Mouse (Mus musculus) forebrain, embryonic 14.5 days (tissue): ENCODE data around the gene Ms4a4d. TPM values are rescaled to one million over a fixed set of nuclear protein-coding genes. Genes with fewer than 3 reads are reported as not detected.
"Not testable (repeated sequence)": the region's sequence is repeated elsewhere in the genome, so short reads cannot be mapped to it uniquely, and the experiment has no call there.

Experiments
- ATAC-seq: fragments of 200-750 bp; cut with Nextera tagmentation; 2 replicates; pipeline ENCODE4 v1.8.0; 2017; ENCODE audit warnings: mild to moderate bottlenecking, moderate library complexity
- DNase-seq: peaks from one replicate; pipeline ENCODE4 v3.0.0-alpha.2; 2015; ENCODE audit warnings: low spot score
- H3K27ac ChIP-seq: fragments of 300-500 bp; sonication (generic); 2 replicates; pipeline ENCODE4 v1.5.1; 2014; ENCODE audit warnings: low read depth, mild to moderate bottlenecking, control low read depth, low read length, moderate library complexity
- H3K27me3 ChIP-seq: fragments of 300-500 bp; sonication (generic); replicated peaks from 2 replicates; pipeline ENCODE4 v1.6.1; 2014; ENCODE audit warnings: low read length, control low read depth, mixed read lengths; ENCODE audit not compliant: control insufficient read depth, insufficient read depth
- H3K36me3 ChIP-seq: fragments of 300-500 bp; sonication (generic); 2 replicates; pipeline ENCODE4 v1.6.1; 2014; ENCODE audit warnings: low read length, control low read depth; ENCODE audit not compliant: control insufficient read depth, insufficient read depth
- H3K4me1 ChIP-seq: fragments of 300-500 bp; sonication (generic); 2 replicates; pipeline ENCODE4 v1.6.1; 2014; ENCODE audit warnings: antibody characterized with exemption, low read length, control low read depth; ENCODE audit not compliant: control insufficient read depth, insufficient read depth
- H3K4me2 ChIP-seq: fragments of 300-500 bp; sonication (generic); 2 replicates; pipeline ENCODE4 v1.6.1; 2014; ENCODE audit warnings: mild to moderate bottlenecking, control low read depth, low read length
- H3K4me3 ChIP-seq: fragments of 300-500 bp; sonication (generic); 2 replicates; pipeline ENCODE4 v1.5.1; 2014; ENCODE audit warnings: low read depth, low read length, control low read depth
- H3K9ac ChIP-seq: fragments of 300-500 bp; sonication (generic); 2 replicates; pipeline ENCODE4 v1.6.1; 2014; ENCODE audit warnings: mild to moderate bottlenecking, low read length, control low read depth, moderate library complexity
- H3K9me3 ChIP-seq: fragments of 300-500 bp; sonication (generic); replicated peaks from 2 replicates; pipeline ENCODE4 v1.6.1; 2016; ENCODE audit warnings: low read length, control low read depth, mixed read lengths; ENCODE audit not compliant: control insufficient read depth
- WGBS: fragments of 180-500 bp; shearing (Covaris S2); extraction: QIAGEN DNeasy Blood & Tissue Kit; methylation state at CpG from one replicate; pipeline ENCODE4 v1.1.7; 2014; 5-methylcytosine and 5-hydroxymethylcytosine counted together
- polyA plus RNA-seq: library from polyadenylated mRNA; unstranded; fragments of >200 nt; fragmentation: Nextera tagmentation; extraction: Ambion mirVana; gene quantifications from 2 replicates; pipeline ENCODE4 v1.2.1, GENCODE M21; 2014

The Ms4a4d gene
- polyA plus RNA-seq, 1 experiment from 2014 or later = not detected

DNA sequence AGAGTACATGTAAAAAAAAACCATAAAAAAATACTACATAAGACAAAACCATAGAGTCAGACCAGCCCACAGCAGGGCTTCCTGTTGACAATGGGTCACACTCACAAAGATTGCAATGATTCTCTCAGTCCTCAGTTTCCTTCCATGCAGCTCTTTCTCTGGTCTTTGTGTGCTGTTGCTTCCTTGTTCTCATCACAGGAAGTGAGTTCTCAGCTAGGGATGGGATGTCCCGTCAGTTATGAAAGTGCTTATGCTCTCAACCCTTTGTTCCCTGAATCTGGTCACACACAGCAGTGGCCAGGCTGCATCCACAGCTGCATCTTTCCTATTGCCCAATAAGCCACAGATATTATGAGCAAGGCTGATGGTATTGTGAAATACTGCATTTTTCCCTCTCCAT, 23.1 kb upstream of the Ms4a4d start:
- 81% methylated on average over 1 of the region's 1 CpGs for WGBS
- H3K36me3 ChIP-seq = no peaks in the 10 kb centered on the region
- H3K27ac ChIP-seq = no peak overlapping the region
- H3K4me1 ChIP-seq = no peaks in the 10 kb centered on the region
- H3K4me2 ChIP-seq = no peak overlapping the region
- DNase-seq = no peak
- no peak overlapping the region for H3K9ac ChIP-seq
- H3K27me3 ChIP-seq = no peaks in the 10 kb centered on the region
- no peak overlapping the region for H3K4me3 ChIP-seq
- no peaks in the 10 kb centered on the region for H3K9me3 ChIP-seq
- no peak for ATAC-seq

DNA sequence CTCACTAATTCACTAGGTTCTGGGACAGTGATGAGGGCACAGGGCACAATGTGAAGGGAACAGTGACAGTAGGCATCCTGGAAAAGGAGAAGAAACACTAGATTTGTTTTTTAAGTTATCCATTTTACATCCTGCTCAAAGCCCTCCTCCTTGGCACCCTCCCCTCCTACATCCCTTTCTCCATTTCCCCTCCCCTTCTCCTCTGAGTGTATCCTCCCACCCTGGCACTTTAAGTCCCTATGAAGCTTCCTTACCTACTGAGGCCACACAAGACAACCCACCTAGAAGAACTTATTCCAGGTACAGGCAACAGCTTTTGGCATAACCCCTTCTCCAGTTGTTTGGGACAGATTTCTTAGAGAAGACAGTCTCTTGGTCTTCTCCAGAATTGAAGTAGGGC, 20.4 kb upstream of the Ms4a4d start, which contains the start of gene Ms4a6b:
TSS of gene Ms4a6b (plus strand) at position 267 of the 400 bp plus-strand sequence.
- Histone ChIP-seq H3K9me3 (no peaks in the 10 kb centered on the region), H3K4me2 (no peak within 1 kb of the TSS), H3K27ac (no peak within 1 kb of the TSS), H3K4me1 (no peaks in the 10 kb centered on the region), H3K9ac (no peak within 1 kb of the TSS), H3K4me3 (no peak within 1 kb of the TSS), H3K36me3 (no peaks in the 10 kb centered on the region), H3K27me3 (no peaks in the 10 kb centered on the region)
- no peak for ATAC-seq
- no peak for DNase-seq

DNA sequence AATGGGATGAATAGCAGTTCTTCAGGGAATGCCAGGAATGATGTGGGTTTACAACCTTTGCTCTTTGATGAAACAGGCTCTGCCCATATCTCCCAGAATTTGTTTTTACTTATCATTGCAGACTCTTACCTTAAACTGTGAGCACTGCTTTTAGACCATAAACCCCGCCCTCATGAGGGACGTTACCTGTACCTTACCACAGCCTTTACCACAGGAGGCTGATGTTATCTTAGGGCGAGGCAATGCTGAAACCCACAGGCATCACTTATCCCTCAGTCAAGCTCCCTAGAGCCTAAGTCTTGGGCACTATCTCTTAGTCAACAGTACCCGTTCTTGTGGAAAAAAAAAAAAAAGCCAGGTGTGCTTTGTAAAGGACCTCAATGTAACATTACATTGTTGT, 19.8 kb upstream of the Ms4a4d start:
- Histone ChIP-seq H3K27me3 (no peaks in the 10 kb centered on the region), H3K4me3 (no peak overlapping the region), H3K27ac (no peak overlapping the region), H3K9ac (no peak overlapping the region), H3K9me3 (no peaks in the 10 kb centered on the region), H3K4me2 (no peak overlapping the region), H3K36me3 (no peaks in the 10 kb centered on the region), H3K4me1 (no peaks in the 10 kb centered on the region)
- 76% methylated on average over 4 of the region's 4 CpGs for WGBS
- ATAC-seq (no peak), DNase-seq (no peak)

DNA sequence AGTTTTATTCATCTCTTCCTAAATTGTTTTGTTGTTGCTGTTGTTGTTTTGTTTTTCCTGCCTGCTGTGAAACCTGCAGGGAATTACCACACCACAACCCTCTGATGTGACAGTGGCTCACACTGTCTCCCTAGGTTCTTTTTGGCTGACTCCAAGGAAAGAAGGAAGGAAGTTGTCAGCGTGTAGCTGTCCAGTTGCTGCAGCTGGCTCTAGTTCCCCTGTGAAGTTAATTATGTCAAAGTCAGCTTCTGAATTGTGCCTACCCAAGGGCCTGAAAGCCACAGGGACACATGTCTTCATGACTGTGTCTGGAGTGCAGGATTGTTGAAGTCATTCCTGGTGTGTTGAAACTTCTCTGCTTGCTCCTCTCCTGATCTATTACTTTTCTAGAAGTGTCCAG, 19.2 kb upstream of the Ms4a4d start:
- H3K4me2 ChIP-seq, H3K4me1 ChIP-seq, ATAC-seq, H3K9ac ChIP-seq, H3K4me3 ChIP-seq, DNase-seq, H3K9me3 ChIP-seq, H3K27ac ChIP-seq, H3K36me3 ChIP-seq, H3K27me3 ChIP-seq: not testable (repeated sequence)
- 91% methylated on average over 1 of the region's 1 CpGs for WGBS

DNA sequence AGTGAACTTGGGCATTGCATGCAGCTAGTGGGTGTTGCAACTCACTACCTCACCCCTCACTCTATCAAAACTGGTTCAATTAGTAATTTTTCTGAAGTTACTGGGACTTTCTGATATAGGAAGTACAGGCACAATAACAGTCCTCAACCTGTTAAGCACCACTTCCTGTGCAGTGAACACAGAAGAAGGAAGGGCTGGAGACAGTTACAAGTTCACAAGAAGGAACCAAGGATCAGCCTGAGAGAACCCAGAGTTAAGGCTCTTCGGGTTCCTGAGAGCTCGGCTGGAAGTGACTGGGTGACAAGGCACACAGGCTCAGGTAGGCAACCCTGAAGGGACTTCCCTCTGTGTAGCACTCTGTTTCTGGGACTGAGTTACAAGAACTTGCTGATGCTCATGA, 18.2 kb upstream of the Ms4a4d start:
- not testable (repeated sequence) for DNase-seq, H3K9me3 ChIP-seq, H3K9ac ChIP-seq, H3K27me3 ChIP-seq, H3K4me1 ChIP-seq, H3K4me2 ChIP-seq, H3K4me3 ChIP-seq, H3K27ac ChIP-seq, H3K36me3 ChIP-seq, ATAC-seq
- WGBS = 94% methylated on average over 2 of the region's 2 CpGs

DNA sequence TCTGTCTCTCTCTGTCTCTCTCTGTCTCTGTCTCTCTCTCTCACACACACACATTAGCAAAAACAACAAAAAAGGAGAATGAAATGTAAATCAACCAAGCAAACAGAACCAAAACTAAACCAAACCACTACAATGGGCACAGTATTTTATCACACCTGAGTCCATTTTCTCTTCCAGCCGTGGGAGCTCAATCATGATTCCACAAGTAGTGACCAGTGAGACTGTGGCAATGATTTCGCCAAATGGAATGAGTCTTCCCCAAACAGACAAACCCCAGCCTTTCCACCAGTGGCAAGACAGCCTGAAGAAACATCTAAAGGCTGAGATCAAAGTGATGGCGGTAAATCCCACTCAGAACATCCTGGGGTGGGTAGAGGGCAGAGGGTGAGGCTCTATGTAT, 16.5 kb upstream of the Ms4a4d start:
- ATAC-seq (no peak), DNase-seq (no peak)
- 92% methylated on average over 3 of the region's 3 CpGs for WGBS
- Histone ChIP-seq H3K9me3 (no peaks in the 10 kb centered on the region), H3K27me3 (no peaks in the 10 kb centered on the region), H3K4me1 (no peaks in the 10 kb centered on the region), H3K36me3 (no peaks in the 10 kb centered on the region), H3K4me2 (no peak overlapping the region), H3K9ac (no peak overlapping the region), H3K27ac (no peak overlapping the region), H3K4me3 (no peak overlapping the region)

DNA sequence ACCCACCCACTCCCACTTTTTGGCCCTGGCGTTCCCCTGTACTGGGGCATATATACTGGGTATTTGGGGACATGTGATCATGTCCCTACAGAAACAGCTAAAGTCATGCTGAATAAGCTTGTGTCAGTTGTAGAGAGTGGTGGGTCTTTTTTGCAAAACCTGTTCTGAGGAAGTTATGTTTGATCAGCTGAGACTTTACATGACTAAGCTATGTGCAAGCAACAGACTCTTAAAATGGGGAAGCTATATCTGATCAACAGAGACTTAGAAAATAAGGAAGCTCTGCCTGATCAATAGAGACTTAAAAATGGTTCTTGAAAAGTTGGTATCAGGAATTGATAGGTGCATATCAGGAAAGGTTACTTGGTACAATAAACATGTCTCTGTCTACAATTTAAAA, 3.2 kb upstream of the Ms4a4d start:
- H3K9me3 ChIP-seq = no peaks in the 10 kb centered on the region
- H3K4me2 ChIP-seq = no peak overlapping the region
- H3K4me3 ChIP-seq = no peak overlapping the region
- H3K27ac ChIP-seq = no peak overlapping the region
- no peaks in the 10 kb centered on the region for H3K36me3 ChIP-seq
- whole genome bisulfite sequencing = 67% methylated on average over 1 of the region's 1 CpGs
- H3K4me1 ChIP-seq = no peaks in the 10 kb centered on the region
- H3K27me3 ChIP-seq = no peaks in the 10 kb centered on the region
- ATAC-seq = no peak
- no peak overlapping the region for H3K9ac ChIP-seq
- no peak for DNase-seq

DNA sequence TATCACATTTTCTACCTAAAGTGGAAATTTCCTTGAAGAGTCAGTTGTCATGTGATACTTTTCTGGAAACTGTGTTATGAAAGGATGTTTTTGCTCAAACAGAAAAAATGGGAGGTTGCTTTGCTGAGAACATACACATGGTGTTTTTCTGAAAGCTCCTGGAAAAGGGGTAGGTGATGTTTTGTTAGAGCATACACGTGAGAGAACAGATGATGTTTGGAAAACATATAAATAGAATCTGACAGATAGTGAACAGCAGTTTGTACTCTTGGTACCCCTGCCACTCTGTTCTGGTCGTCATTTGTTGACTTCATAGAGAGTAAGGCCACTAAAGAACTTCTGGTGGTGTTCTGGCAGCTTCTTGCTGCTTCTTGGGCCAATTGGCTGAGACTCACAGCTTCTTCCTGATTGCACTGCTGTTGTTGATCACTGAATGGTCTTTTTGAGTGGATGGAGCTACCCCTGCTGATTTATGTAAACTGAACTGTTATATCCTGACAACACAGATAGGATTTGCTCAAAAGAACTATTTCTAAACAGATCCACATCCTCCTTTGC, 2.6 kb upstream of the Ms4a4d start:
- no peaks in the 10 kb centered on the region for H3K4me1 ChIP-seq
- H3K9ac ChIP-seq = no peak overlapping the region
- H3K4me3 ChIP-seq = no peak overlapping the region
- no peaks in the 10 kb centered on the region for H3K27me3 ChIP-seq
- WGBS = 63% methylated on average over 2 of the region's 2 CpGs
- H3K9me3 ChIP-seq = no peaks in the 10 kb centered on the region
- ATAC-seq (no peak), DNase-seq (no peak)
- no peak overlapping the region for H3K27ac ChIP-seq
- no peaks in the 10 kb centered on the region for H3K36me3 ChIP-seq
- H3K4me2 ChIP-seq = no peak overlapping the region

DNA sequence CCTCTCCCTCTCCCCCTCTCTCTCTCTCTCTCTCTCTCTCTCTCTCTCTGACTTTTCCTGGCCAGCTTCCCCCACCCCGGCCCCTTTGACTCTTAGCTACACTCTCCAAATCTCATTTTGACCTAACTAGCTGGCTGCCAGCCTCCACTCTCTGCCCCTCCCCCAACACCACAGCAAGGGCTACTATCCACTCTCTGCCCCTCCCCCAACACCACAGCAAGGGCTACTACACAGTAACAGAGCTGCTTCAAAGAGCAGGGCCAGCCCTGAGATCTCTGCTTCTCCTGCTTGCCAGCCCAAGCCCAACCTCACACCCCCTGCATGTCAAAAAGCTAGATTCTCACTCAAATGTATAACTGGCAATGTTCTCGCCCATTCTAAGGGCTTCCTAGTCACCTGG, 735 bp downstream of the Ms4a4d start:
- no peaks in the 10 kb centered on the region for H3K36me3 ChIP-seq
- DNase-seq = no peak
- H3K4me1 ChIP-seq = no peaks in the 10 kb centered on the region
- H3K4me3 ChIP-seq = no peak overlapping the region
- H3K9me3 ChIP-seq = no peaks in the 10 kb centered on the region
- H3K4me2 ChIP-seq = no peak overlapping the region
- 28% methylated on average over 2 of the region's 2 CpGs for WGBS
- no peak overlapping the region for H3K27ac ChIP-seq
- ATAC-seq = no peak
- H3K27me3 ChIP-seq = no peaks in the 10 kb centered on the region
- H3K9ac ChIP-seq = no peak overlapping the region
